Mouse (Mus musculus) cortical plate, adult 2 months (tissue): ENCODE results near the gene Armc7.

ENCODE experiments used
- CTCF ChIP-seq: fragments of 200-500 bp; IDR thresholded peaks from 2 replicates; pipeline ENCODE4 v1.5.1; 2011; ENCODE audit warnings: mild to moderate bottlenecking, control low read depth, low read length; ENCODE audit not compliant: insufficient read depth; ENCODE audit errors: extremely low read depth
- POLR2A ChIP-seq: fragments of 200-500 bp; IDR thresholded peaks from 2 replicates; pipeline ENCODE4 v1.6.1; 2011; ENCODE audit warnings: mild to moderate bottlenecking, low read length, control low read depth; ENCODE audit not compliant: insufficient read depth; ENCODE audit errors: extremely low read depth

DNA sequence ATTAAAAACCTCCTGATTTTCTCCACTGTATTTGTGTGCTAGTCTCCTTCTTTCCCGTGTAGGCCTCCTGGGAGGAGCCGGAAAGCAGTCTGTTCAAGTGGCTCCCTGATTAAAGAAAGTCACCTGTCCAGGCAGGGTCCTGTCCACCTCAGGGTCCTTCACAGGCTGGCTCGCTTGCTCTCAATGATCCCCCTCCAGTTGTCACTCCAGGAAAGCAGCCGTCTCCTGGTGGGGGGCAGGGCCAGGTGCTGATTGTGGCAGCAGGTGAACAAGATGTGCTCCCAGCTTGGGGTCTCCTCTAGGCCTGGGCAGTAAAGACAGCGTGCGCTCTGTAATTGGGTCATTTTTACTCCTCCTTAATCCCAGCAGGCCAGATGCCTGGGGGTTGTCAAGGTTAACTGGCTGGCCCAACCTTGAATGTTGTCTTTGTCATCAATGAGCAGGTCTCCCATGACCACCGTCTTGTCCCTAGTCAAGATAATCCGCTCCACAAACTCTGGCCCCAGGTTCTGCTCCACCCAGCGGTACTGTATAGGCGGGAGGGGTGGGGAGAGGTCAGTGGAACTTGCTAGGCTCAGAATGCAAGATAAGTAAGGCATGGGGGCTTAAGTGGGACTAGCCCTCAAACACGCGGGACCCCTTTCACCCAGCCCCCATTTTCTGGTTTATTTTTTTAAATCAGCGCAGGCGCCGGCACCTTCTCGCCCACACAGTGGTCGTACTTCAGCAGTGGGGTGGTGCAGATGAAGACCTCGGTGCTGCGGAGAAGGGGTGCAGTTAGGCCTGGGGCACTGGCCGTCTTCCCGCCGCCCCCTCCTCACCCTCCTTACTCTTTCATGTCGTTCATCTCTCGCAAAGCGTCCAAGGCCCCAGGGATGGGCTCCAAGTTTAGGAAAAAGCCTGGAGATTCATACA, 15.2 kb downstream of the Armc7 start:
- no peak for TF ChIP-seq CTCF
- TF ChIP-seq POLR2A: no peak
